In the genomic region with DNA sequence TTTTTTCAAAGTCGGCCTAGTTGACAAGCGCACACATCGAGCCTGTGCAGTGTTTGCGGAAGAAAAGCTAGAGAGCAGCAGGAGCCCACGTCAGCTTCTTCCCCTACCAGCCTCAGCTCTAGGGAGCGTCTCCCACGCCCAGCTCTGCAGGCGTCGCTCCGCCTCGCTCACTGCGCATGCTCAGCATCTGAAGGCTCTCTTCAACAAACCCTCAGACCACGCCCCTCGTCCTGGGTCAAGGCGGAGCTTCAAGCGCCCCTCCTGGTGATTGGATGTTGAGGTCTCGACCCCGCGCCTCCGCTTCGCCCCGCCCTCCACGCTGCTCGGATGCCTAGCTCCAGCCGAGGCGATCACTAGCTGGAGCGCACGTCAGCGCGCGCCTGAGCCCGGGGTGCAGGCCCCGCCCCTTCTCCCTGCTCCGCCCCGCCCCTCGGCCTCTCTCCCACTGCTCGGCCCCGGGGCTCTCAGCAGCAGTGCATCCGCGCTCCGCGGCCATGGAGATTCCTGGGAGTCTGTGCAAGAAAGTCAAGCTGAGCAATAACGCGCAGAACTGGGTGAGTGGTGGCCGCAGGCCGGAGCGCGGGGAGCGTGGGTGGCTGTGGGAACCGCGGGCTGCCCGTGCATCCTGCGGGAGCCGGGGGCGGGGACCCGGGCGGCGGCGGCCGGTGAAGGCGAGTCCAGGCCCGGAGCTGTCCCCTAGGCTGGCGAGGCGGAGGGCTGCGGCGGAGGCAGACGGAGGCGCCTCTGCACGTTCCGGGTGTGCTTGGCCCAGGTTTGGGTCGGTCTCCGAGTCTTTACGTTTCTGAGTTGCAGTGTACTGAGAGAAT, we compare ENCODE assay signal across 8 mouse cellular contexts. TPM values are rescaled to one million over a fixed set of nuclear protein-coding genes. Genes with fewer than 3 reads are reported as not detected.
DNase-seq lines count a peak whose midpoint lies in the region; ATAC-seq lines count a peak whose summit lies in the region.

A gene (plus strand): TSS at position 339 of the 827 bp plus-strand sequence.

- peak; percentile 100 for DNase-seq in adipocyte (ENCODE audit: low spot score)
- DNase-seq in embryo, embryonic 10 days (ENCODE audit: low spot score), result peak; percentile 100
- peak; percentile 100 for DNase-seq in gastrocnemius, postnatal 10 days
- DNase-seq in induced T-regulatory cell, adult 2 months (ENCODE audit: low read depth), result peak; percentile 100
- peak; percentile 100 for DNase-seq in left cerebral cortex, adult 9 months (ENCODE audit: low spot score in 2 of 2)
- DNase-seq in right cerebral cortex, postnatal 14 days, result peak; percentile 100
- peak; percentile 100 for DNase-seq in urinary bladder, postnatal 36 days (ENCODE audit: low spot score in 2 of 2)

- ATAC-seq in megakaryocyte progenitor cell, adult 5-6 weeks (replicated peaks; ENCODE audit: poor library complexity), result peak; percentile 97

RNA-seq across cellular contexts. Expression of the gene that starts here (rescaled TPM):
- 10 to 100 TPM; 19.8 to 22.7 TPM for total RNA-seq in gastrocnemius, postnatal 10 days (2021)
- total RNA-seq in megakaryocyte progenitor cell, adult 5-6 weeks (2015), result 17.1 and 19.3 TPM in 2 replicates
- 25.8 and 27.6 TPM in 2 replicates for total RNA-seq in megakaryocyte progenitor cell, adult 5-6 weeks (2017)

Comparison
In these comparisons a context has a peak if more than half of its experiments do, and no peak if none do; other contexts are left out.
1. Peak in every context shown above with its lines: DNase-seq and ATAC-seq.